Mouse (Mus musculus) intestine, embryonic 14.5 days (tissue): Measurements from ENCODE around the gene Bnc2. TPM values are rescaled to one million over a fixed set of nuclear protein-coding genes. Genes with fewer than 3 reads are reported as not detected.

Experiments used
- ATAC-seq: fragments of 200-750 bp; cut with Nextera tagmentation; replicated peaks from 2 replicates; pipeline ENCODE4 v1.8.0; 2017; ENCODE audit warnings: low read depth, moderate number of reproducible peaks, moderate TSS enrichment, moderate library complexity; ENCODE audit not compliant: low FRiP score, low TSS enrichment
- DNase-seq: peaks from one replicate; pipeline ENCODE4 v3.0.0-alpha.2; 2018; ENCODE audit warnings: low spot score
- H3K27ac ChIP-seq: fragments of 300-500 bp; sonication (generic); 2 replicates; pipeline ENCODE4 v1.5.1; 2014; ENCODE audit warnings: low read depth, mild to moderate bottlenecking, control low read depth
- H3K27me3 ChIP-seq: fragments of 300-500 bp; sonication (generic); replicated peaks from 2 replicates; pipeline ENCODE4 v1.6.1; 2014; ENCODE audit warnings: low read length, control low read depth; ENCODE audit not compliant: control insufficient read depth, insufficient read depth
- H3K36me3 ChIP-seq: fragments of 300-500 bp; sonication (generic); 2 replicates; pipeline ENCODE4 v1.6.1; 2014; ENCODE audit warnings: low read length, control low read depth; ENCODE audit not compliant: control insufficient read depth, insufficient read depth
- H3K4me1 ChIP-seq: fragments of 300-500 bp; sonication (generic); replicated peaks from 2 replicates; pipeline ENCODE4 v1.6.1; 2014; ENCODE audit warnings: low read length, control low read depth, mixed read lengths; ENCODE audit not compliant: control insufficient read depth, insufficient read depth
- H3K4me2 ChIP-seq: fragments of 300-500 bp; sonication (generic); 2 replicates; pipeline ENCODE4 v1.6.1; 2014; ENCODE audit warnings: low read length
- H3K4me3 ChIP-seq: fragments of 300-500 bp; sonication (generic); 2 replicates; pipeline ENCODE4 v1.5.1; 2014; ENCODE audit warnings: low read depth, low read length, control low read depth, mixed read lengths
- H3K9ac ChIP-seq: fragments of 300-500 bp; sonication (generic); 2 replicates; pipeline ENCODE4 v1.6.1; 2014; ENCODE audit warnings: mild to moderate bottlenecking, low read length
- H3K9me3 ChIP-seq: fragments of 300-500 bp; sonication (generic); 2 replicates; pipeline ENCODE4 v1.6.1; 2016; ENCODE audit warnings: low read length, control low read depth; ENCODE audit not compliant: control insufficient read depth
- WGBS: fragments of 180-500 bp; shearing (Covaris S2); extraction: QIAGEN DNeasy Blood & Tissue Kit; methylation state at CpG from one replicate; pipeline ENCODE4 v1.1.7; 2014; 5-methylcytosine and 5-hydroxymethylcytosine counted together
- polyA plus RNA-seq: library from polyadenylated mRNA; unstranded; fragments of >200 nt; fragmentation: Nextera tagmentation; extraction: Ambion mirVana; gene quantifications from 2 replicates; pipeline ENCODE4 v1.2.1, GENCODE M21; 2014

Gene Bnc2
- polyA plus RNA-seq, 1 experiment from 2014 or later = 24.3 TPM

GRCm38 (mm10) chr4:84229189-84229960, 445.7 kb downstream of the Bnc2 start:
- no peak overlapping the region for H3K27ac ChIP-seq
- no peak overlapping the region for H3K4me2 ChIP-seq
- no peaks in the 10 kb centered on the region for H3K4me1 ChIP-seq
- H3K9me3 ChIP-seq = no peaks in the 10 kb centered on the region
- no peak overlapping the region for H3K9ac ChIP-seq
- H3K4me3 ChIP-seq = no peak overlapping the region
- H3K36me3 ChIP-seq = no peaks in the 10 kb centered on the region
- DNase-seq (no peak), ATAC-seq (no peak; the same call in 1 of the 2 replicates)
- H3K27me3 ChIP-seq = no peaks in the 10 kb centered on the region
- 65% methylated on average over 10 of the region's 10 CpGs for WGBS

- no peak overlapping the region for H3K4me3 ChIP-seq
- no peaks in the 10 kb centered on the region for H3K4me1 ChIP-seq
- H3K9ac ChIP-seq = no peak overlapping the region
- no peaks in the 10 kb centered on the region for H3K9me3 ChIP-seq
- WGBS = 89% methylated on average over 5 of the region's 5 CpGs
- no peak overlapping the region for H3K27ac ChIP-seq
- H3K27me3 ChIP-seq = no peaks in the 10 kb centered on the region
- no peak for DNase-seq
- no peak for ATAC-seq
- no peaks in the 10 kb centered on the region for H3K36me3 ChIP-seq
- H3K4me2 ChIP-seq = no peak overlapping the region
These were observed 446.5 kb downstream of the Bnc2 start for GRCm38 (mm10) chr4:84228551-84228950.

Other genes with a start within 250 kb of the Bnc2 start
- 9.2 and 10.9 TPM in 2 replicates for gene Cntln, start 209.0 kb upstream of the Bnc2 start, polyA plus RNA-seq